Mouse (Mus musculus) kidney, postnatal 25 days (tissue): ENCODE measurements around the gene Olfr1418.
"Not testable (repeated sequence)": the region's sequence is repeated elsewhere in the genome, so short reads cannot be mapped to it uniquely, and the experiment has no call there.

Source experiments
- DNase-seq, 2 experiments: peaks; one replicate each; pipeline ENCODE4 v3.0.0; 2021; ENCODE audit warnings: mixed read lengths in 2 of 2

Olfr1418 gene

DNA sequence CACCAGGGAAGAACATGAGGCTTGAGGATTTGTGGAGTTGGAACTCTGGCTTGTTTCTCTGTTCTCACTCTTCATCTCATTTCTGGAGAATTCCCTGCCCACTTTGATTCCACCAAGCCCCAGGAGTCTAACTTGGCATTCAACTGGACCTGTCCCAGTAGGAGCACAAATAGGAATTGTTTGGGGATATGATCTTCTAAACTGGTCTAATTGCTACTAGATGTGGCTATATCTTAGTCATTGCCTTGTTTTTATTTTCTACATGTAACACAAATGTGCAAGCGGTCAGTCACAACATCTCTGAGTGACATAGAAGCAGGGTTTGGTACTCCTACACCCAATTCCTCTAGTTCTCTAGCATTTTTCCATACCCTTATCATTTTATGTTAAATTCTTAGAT is at the start of gene Olfr1418:
TSS of gene Olfr1418 (minus strand) at position 101 of the 400 bp plus-strand sequence.
- no peak for DNase-seq

- no peak for DNase-seq
These were observed 25.4 kb upstream of the Olfr1418 start, which contains the start of gene Olfr1420 for GRCm38 (mm10) chr19:11886265-11886664. Gene Olfr1420, plus strand, starts transcription at chr19:11886565.

- DNase-seq = not testable (repeated sequence)
These were observed 17.5 kb upstream of the Olfr1418 start for GRCm38 (mm10) chr19:11878404-11878803.

DNA sequence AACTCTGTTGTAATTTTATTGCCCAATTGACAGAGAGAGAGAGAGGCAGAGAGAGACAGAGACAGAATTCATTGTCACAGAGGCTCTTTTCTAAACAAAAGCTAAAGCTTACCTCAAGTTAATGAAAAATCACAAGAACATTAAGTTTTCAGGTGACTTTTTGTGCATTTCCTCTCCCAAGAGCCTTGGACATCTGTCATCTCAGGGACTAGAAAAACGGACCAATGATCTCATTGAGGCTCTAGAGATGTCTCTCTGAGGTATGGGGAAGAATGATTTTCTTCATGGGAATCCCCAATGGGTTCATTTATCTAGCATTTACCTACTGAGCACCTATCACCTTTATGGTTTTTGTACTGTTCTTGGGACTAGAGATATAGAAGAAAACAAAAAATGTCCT is 14.1 kb upstream of the Olfr1418 start, which contains the start of gene Olfr1419:
TSS of gene Olfr1419 (minus strand) at position 101 of the 400 bp plus-strand sequence.
- DNase-seq = no peak

DNA sequence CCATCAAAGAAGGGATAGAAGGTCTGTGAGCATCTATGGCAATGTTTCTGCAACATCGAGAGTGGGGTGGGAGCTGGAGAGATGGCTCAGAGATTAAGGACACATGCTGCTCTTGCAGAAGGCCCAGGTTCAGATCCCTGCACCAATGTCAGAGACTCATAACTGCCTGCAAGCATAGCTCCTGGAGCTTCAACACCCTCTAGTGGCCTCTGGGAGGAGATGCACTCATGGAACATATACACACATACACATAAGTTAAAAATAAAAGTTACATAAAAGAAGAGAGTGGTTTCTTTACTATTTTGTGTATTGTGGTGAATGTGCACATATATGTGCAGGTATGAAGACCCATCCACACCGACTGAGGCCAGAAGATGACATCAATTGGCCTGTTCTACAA is 7.0 kb upstream of the Olfr1418 start:
- no peak for DNase-seq

GRCm38 (mm10) chr19:11856506-11856905 is 4.4 kb downstream of the Olfr1418 start:
- DNase-seq = no peak

DNA sequence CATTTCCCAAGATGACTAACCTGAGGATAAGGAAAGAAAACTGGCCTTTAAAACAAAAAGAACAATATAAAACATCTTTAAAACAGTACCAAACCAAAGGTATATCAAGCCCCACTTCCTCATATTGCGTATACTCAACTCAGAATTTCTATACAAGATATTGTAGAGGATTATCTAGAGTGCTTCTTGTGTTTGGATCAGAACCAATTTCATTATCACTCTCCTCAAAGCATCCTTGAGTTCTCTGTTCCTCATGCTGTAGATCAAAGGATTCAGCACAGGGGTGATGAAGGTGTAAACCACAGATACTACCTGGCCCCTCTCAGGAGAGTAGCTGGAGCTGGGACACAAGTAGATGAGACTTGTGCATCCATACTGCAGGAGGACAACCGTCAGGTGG is 6.0 kb downstream of the Olfr1418 start:
- no peak for DNase-seq

- DNase-seq = no peak
These were observed 8.2 kb downstream of the Olfr1418 start for GRCm38 (mm10) chr19:11852652-11853051.

DNA sequence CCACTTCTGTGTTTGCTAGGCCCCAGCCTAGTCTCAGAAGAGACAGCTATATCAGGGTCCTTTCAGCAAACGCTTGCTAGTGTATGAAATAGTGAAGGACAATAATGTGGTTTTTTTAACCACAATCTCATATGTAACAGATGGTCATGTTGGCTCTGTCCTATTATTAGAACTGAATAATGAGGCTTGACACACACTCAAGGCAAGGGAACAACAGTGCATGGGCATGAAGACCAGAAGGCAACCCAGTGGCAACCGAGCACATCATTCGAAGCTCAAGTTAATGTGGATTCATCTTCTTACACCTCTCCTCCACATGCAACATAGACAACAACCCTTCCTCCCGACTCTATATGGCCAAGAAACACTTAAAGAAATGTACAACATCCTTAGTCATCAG is 14.5 kb downstream of the Olfr1418 start:
- no peak for DNase-seq

- DNase-seq = no peak
These were observed 21.7 kb downstream of the Olfr1418 start, which contains the start of gene Olfr1417 for GRCm38 (mm10) chr19:11839119-11839518. Gene Olfr1417, minus strand, starts transcription at chr19:11839219.

- no peak for DNase-seq
These were observed 37.4 kb downstream of the Olfr1418 start for GRCm38 (mm10) chr19:11823346-11824065.

DNA sequence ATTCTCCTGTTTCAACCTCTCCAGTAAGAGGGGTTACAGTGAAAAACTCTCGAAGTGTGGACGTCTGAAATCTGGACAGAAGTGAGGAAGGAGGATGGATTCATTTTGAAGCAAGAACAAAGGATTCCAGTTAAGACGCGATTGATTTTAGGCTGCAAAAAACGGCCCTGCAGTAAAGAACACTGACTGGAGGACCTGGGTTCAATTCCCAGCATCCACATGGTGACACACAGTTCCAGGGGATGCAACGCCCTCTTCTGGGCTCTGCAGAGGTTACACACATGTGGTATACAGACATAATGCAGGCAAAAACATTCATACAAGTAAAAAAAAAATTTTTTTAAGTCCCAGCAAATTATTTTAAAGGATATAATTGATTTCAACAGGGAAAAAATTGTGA is 40.7 kb downstream of the Olfr1418 start:
- no peak for DNase-seq

- peak; percentile 91 to 94 for DNase-seq
These were observed 41.1 kb downstream of the Olfr1418 start for GRCm38 (mm10) chr19:11819800-11820199.

DNA sequence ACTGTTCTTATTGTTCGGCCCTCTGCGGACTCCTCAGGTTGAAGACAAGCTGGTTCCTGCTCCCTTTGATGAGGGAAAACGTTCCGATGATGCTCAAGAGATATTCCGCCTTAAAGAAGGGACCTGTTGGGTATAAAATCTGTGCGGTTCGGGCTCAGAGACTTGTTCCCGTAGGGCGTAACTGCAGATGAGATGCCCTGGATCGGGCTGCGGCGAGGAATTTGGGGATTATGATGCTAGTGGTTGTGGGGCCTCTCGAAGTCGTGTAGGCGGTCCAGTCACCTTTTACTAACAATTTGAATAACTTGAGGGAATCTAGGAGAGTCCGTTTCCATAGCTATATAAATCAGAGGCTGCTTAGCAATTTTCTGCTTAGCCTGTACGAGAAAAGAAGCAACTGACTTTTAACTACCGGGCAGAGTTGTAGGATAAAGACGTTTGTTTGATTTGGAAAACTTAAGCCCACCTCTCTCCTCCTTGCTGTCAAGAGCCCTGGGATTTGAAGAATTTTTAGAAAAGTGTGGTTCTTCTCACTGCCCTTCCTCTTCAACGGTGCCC is 41.6 kb downstream of the Olfr1418 start, which contains the start of gene Stx3:
TSS of gene Stx3 (minus strand) at position 261 of the 558 bp plus-strand sequence.
- DNase-seq = no peak

- peak; percentile 78 to 90 for DNase-seq
These were observed 42.4 kb downstream of the Olfr1418 start for GRCm38 (mm10) chr19:11818199-11819142.

- DNase-seq = no peak
These were observed 43.3 kb downstream of the Olfr1418 start for GRCm38 (mm10) chr19:11817586-11817985.

DNA sequence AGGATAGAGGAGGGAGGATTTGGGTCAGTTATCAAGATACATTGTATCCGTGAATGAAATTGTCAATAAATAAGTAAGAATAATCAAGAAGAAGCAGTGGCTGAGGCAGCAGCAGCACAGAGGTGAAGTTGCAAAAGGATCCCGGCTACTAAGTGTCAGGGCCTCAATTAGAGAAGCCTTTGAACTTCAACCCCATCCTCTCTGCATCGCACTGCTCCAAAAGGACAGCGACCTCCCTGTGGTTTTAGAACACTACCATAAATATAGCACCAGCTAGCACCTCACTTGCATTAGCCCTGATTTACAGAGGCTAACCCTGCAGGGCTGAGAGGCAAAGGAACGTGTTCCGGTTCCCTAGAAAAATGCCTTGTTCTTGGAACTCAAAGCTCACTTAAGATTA is 44.2 kb downstream of the Olfr1418 start:
- peak; percentile 40 to 43 for DNase-seq

GRCm38 (mm10) chr19:11814742-11815333 is 46.0 kb downstream of the Olfr1418 start:
- peak; percentile 74 to 87 for DNase-seq

DNA sequence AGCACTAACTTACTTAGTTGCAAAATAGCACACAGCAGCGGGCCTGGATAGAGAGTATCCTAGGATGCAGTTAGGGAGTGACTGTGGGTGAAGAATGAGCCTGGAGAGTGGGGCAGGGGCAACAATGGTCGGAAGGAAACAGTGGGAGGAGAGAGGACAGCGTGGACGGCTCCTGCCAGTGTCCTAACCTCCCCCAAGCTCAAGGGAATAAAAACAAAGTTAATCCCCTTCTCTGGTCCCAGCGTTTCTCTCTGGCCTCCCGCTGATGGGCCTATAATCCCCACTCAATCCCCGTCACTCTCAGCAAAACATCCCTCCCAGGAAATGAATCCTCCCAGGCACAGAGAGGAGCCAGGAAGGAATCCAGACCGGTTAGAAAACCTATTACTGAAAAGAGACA is 47.2 kb downstream of the Olfr1418 start:
- DNase-seq = peak in 1 of 2 experiments; percentile 54

DNA sequence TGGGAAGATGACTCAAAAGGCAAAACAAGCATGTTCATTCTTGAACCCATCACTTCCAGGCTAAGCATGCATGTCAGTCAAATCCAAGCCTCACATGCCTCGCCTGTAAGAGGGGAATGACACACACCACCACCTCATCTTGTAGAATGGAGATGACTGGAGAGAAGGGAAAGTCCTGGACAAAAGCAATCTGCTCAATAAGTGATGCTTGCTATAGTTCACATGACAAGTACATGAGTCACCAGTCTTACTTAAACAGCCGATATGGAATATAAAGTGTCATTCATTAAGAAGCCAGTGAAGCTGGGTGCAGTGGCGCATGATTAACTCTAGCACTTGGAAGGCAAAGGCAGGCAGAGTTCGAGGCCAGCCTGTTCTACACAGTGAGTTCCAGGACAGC is 47.7 kb downstream of the Olfr1418 start:
- no peak for DNase-seq

DNA sequence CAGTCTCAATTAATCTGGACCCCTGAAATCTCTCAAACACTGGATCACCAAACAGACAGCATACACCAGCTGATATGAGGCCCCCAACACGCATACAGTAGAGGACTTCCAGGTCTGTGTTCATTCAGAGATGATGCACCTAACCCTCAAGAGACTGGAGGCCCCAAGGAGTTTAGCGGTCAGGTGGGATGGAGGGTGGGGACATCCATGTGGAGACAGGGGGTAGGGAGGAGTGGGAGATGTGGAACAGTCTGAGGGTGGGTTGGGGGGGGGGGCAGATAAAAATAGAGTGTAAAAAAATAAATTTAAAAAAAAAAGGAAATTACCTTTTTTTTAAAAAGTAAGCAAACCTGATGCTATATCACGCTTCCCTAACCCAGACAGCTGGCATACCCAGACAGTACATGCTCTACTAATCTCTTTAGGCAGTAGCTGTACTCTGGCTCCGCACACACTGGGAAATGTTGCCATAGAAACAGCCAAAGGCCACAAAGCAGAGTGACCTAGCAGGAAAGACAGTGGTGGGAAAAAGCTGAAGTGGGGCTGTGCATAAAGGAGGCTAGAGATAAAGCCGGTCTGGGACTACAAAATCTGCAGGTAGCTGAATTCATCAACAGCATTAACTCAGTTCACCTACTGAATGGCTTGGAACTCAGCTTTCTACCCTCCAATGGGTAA is 49.0 kb downstream of the Olfr1418 start:
- peak; percentile 48 to 80 for DNase-seq

DNA sequence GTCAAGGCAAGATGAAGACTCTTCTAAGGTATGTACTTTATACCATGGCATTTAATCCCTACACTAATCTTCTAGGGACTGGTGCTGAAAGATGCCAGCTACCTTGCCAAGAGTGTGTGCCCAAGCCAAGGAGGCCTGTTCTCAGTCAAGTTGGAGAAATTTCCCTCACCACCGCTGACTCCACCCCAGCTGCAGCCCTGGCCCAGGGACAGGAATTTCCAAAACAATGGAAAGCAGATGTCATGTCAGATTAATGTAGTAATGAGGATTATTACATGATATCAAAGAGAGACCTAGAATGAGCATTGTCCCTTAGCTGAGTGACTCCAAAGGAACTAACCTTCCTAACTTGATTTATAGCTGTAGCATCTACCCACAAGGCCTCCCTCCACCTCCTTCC is 50.0 kb downstream of the Olfr1418 start:
- DNase-seq = peak; percentile 41 to 61
